Mouse (Mus musculus): ENCODE measurements around the gene Asb17. TPM values are rescaled to one million over a fixed set of nuclear protein-coding genes. Genes with fewer than 3 reads are reported as not detected.
"Not testable (repeated sequence)": the region's sequence is repeated elsewhere in the genome, so short reads cannot be mapped to it uniquely, and the experiment has no call there.

Gene Asb17
- polyA plus RNA-seq, 1 experiment = not detected

GRCm38 (mm10) chr3:153846109-153846508 lies 2.1 kb downstream of the Asb17 start:
- no peak overlapping the region for H3K27ac ChIP-seq (ENCODE audit: insufficient read depth, low read depth, low read length)
- WGBS = 86% methylated on average over 4 of the region's 4 CpGs
- TF ChIP-seq CTCF (IDR thresholded peaks at IDR 0.05; ENCODE audit: insufficient read depth, low read depth, low read length) (no peak), POLR2A (IDR thresholded peaks at IDR 0.05; ENCODE audit: insufficient read depth, low read depth, low read length) (no peak)

GRCm38 (mm10) chr3:153847207-153847733 lies 3.3 kb downstream of the Asb17 start:
- TF ChIP-seq POLR2A (IDR thresholded peaks at IDR 0.05; ENCODE audit: insufficient read depth, low read depth, low read length) (no peak), CTCF (IDR thresholded peaks at IDR 0.05; ENCODE audit: insufficient read depth, low read depth, low read length) (no peak)
- no peak overlapping the region for H3K4me3 ChIP-seq (ENCODE audit: insufficient read depth, low read depth, low read length)
- no peak overlapping the region for H3K27ac ChIP-seq (ENCODE audit: insufficient read depth, low read depth, low read length)
- H3K4me1 ChIP-seq (ENCODE audit: control insufficient read depth, insufficient read depth, low read length) = no peaks in the 10 kb centered on the region
- 82% methylated on average over 7 of the region's 7 CpGs for WGBS

More at GRCm38 (mm10) chr3:153846109-153846508, 2.1 kb downstream of the Asb17 start:
- Histone ChIP-seq H3K4me3 (ENCODE audit: insufficient read depth, low read depth, low read length) (no peak overlapping the region), H3K4me1 (ENCODE audit: control insufficient read depth, insufficient read depth, low read length) (no peaks in the 10 kb centered on the region)

- TF ChIP-seq CTCF (IDR thresholded peaks at IDR 0.05; ENCODE audit: insufficient read depth, low read depth, low read length) = no peak
- no peak for TF ChIP-seq POLR2A (IDR thresholded peaks at IDR 0.05; ENCODE audit: insufficient read depth, low read depth, low read length)
- H3K4me1 ChIP-seq (ENCODE audit: control insufficient read depth, insufficient read depth, low read length) = no peaks in the 10 kb centered on the region
- 16% methylated on average over 5 of the region's 5 CpGs for WGBS
These were observed 5.5 kb downstream of the Asb17 start for GRCm38 (mm10) chr3:153849368-153850015.

GRCm38 (mm10) chr3:153850759-153851158 lies 6.8 kb downstream of the Asb17 start:
- no peak overlapping the region for H3K27ac ChIP-seq (ENCODE audit: insufficient read depth, low read depth, low read length)
- no peak overlapping the region for H3K4me3 ChIP-seq (ENCODE audit: insufficient read depth, low read depth, low read length)
- TF ChIP-seq POLR2A (IDR thresholded peaks at IDR 0.05; ENCODE audit: insufficient read depth, low read depth, low read length) = no peak
- TF ChIP-seq CTCF (IDR thresholded peaks at IDR 0.05; ENCODE audit: insufficient read depth, low read depth, low read length) = no peak
- 79% methylated on average over 7 of the region's 7 CpGs for WGBS
- no peaks in the 10 kb centered on the region for H3K4me1 ChIP-seq (ENCODE audit: control insufficient read depth, insufficient read depth, low read length)

More at GRCm38 (mm10) chr3:153849368-153850015, 5.5 kb downstream of the Asb17 start:
- Histone ChIP-seq H3K27ac (ENCODE audit: insufficient read depth, low read depth, low read length) (no peak overlapping the region), H3K4me3 (ENCODE audit: insufficient read depth, low read depth, low read length) (no peak overlapping the region)

GRCm38 (mm10) chr3:153852266-153852665 lies 8.3 kb downstream of the Asb17 start:
- WGBS = 93% methylated on average over 8 of the region's 8 CpGs
- H3K4me3 ChIP-seq (ENCODE audit: insufficient read depth, low read depth, low read length) = no peak overlapping the region

GRCm38 (mm10) chr3:153858350-153859001 lies 14.5 kb downstream of the Asb17 start:
- Histone ChIP-seq H3K4me3 (ENCODE audit: insufficient read depth, low read depth, low read length) (no peak overlapping the region), H3K27ac (ENCODE audit: insufficient read depth, low read depth, low read length) (no peak overlapping the region), H3K4me1 (ENCODE audit: control insufficient read depth, insufficient read depth, low read length) (no peaks in the 10 kb centered on the region)
- 92% methylated on average over 10 of the region's 10 CpGs for WGBS
- TF ChIP-seq CTCF (IDR thresholded peaks at IDR 0.05; ENCODE audit: insufficient read depth, low read depth, low read length) (no peak), POLR2A (IDR thresholded peaks at IDR 0.05; ENCODE audit: insufficient read depth, low read depth, low read length) (no peak)

More at GRCm38 (mm10) chr3:153852266-153852665, 8.3 kb downstream of the Asb17 start:
- no peak for TF ChIP-seq POLR2A (IDR thresholded peaks at IDR 0.05; ENCODE audit: insufficient read depth, low read depth, low read length)
- no peak for TF ChIP-seq CTCF (IDR thresholded peaks at IDR 0.05; ENCODE audit: insufficient read depth, low read depth, low read length)
- H3K4me1 ChIP-seq (ENCODE audit: control insufficient read depth, insufficient read depth, low read length) = no peaks in the 10 kb centered on the region
- no peak overlapping the region for H3K27ac ChIP-seq (ENCODE audit: insufficient read depth, low read depth, low read length)

GRCm38 (mm10) chr3:153860392-153860791 lies 16.4 kb downstream of the Asb17 start:
- 95% methylated on average over 8 of the region's 8 CpGs for WGBS
- not testable (repeated sequence) for H3K4me1 ChIP-seq (ENCODE audit: control insufficient read depth, insufficient read depth, low read length); H3K4me3 ChIP-seq (ENCODE audit: insufficient read depth, low read depth, low read length)

GRCm38 (mm10) chr3:153863816-153864215 lies 19.8 kb downstream of the Asb17 start:
- H3K4me3 ChIP-seq (ENCODE audit: insufficient read depth, low read depth, low read length) = no peak overlapping the region
- TF ChIP-seq POLR2A (IDR thresholded peaks at IDR 0.05; ENCODE audit: insufficient read depth, low read depth, low read length) = no peak
- TF ChIP-seq CTCF (IDR thresholded peaks at IDR 0.05; ENCODE audit: insufficient read depth, low read depth, low read length) = no peak
- no peak overlapping the region for H3K27ac ChIP-seq (ENCODE audit: insufficient read depth, low read depth, low read length)
- 88% methylated on average over 2 of the region's 2 CpGs for WGBS
- no peaks in the 10 kb centered on the region for H3K4me1 ChIP-seq (ENCODE audit: control insufficient read depth, insufficient read depth, low read length)

More at GRCm38 (mm10) chr3:153860392-153860791, 16.4 kb downstream of the Asb17 start:
- not testable (repeated sequence) for H3K27ac ChIP-seq (ENCODE audit: insufficient read depth, low read depth, low read length)
